Mouse (Mus musculus) kidney, postnatal 0 days (tissue): ENCODE data around the gene Tmem266. TPM values are rescaled to one million over a fixed set of nuclear protein-coding genes. Genes with fewer than 3 reads are reported as not detected.

Experiments
- ATAC-seq: fragments of 200-750 bp; cut with Nextera tagmentation; replicated peaks from 2 replicates; pipeline ENCODE4 v1.8.0; 2017; ENCODE audit warnings: low read depth, moderate number of reproducible peaks, moderate TSS enrichment, moderate library complexity; ENCODE audit not compliant: low FRiP score
- DNase-seq: peaks from one replicate; pipeline ENCODE4 v3.0.0-alpha.2; 2016; ENCODE audit warnings: low spot score
- H3K27ac ChIP-seq: fragments of 300-500 bp; sonication (generic); 2 replicates; pipeline ENCODE4 v1.5.1; 2014; ENCODE audit warnings: mild to moderate bottlenecking
- H3K27me3 ChIP-seq: fragments of 300-500 bp; sonication (generic); 2 replicates; pipeline ENCODE4 v1.6.1; 2014; ENCODE audit warnings: low read length, mixed read lengths; ENCODE audit not compliant: insufficient read depth
- H3K36me3 ChIP-seq: fragments of 300-500 bp; sonication (generic); 2 replicates; pipeline ENCODE4 v1.6.1; 2014; ENCODE audit warnings: low read length, mixed read lengths; ENCODE audit not compliant: insufficient read depth
- H3K4me1 ChIP-seq: fragments of 300-500 bp; sonication (generic); replicated peaks from 2 replicates; pipeline ENCODE4 v1.6.1; 2014; ENCODE audit warnings: antibody characterized with exemption, low read length, mixed read lengths; ENCODE audit not compliant: insufficient read depth
- H3K4me2 ChIP-seq: fragments of 300-500 bp; sonication (generic); 2 replicates; pipeline ENCODE4 v1.6.1; 2014; ENCODE audit warnings: mild to moderate bottlenecking, low read length, moderate library complexity, mixed read lengths
- H3K4me3 ChIP-seq: fragments of 300-500 bp; sonication (generic); replicated peaks from 2 replicates; pipeline ENCODE4 v1.5.1; 2014; ENCODE audit warnings: low read depth, low read length
- H3K9ac ChIP-seq: fragments of 300-500 bp; sonication (generic); 2 replicates; pipeline ENCODE4 v1.6.1; 2014; ENCODE audit warnings: low read depth, low read length
- H3K9me3 ChIP-seq: fragments of 300-500 bp; sonication (generic); replicated peaks from 2 replicates; pipeline ENCODE4 v1.6.1; 2016; ENCODE audit warnings: low read length, inconsistent platforms, mixed read lengths
- CTCF ChIP-seq: IDR thresholded peaks from 2 replicates; pipeline ENCODE4 v1.5.1; 2016; ENCODE audit warnings: antibody characterized with exemption, low read depth, mild to moderate bottlenecking, moderate library complexity
- WGBS: fragments of 180-500 bp; shearing (Covaris S2); extraction: QIAGEN DNeasy Blood & Tissue Kit; methylation state at CpG from one replicate; pipeline ENCODE4 v1.1.7; 2014; 5-methylcytosine and 5-hydroxymethylcytosine counted together
- polyA plus RNA-seq: library from polyadenylated mRNA; unstranded; fragments of >200 nt; fragmentation: Nextera tagmentation; extraction: Ambion mirVana; gene quantifications from 2 replicates; pipeline ENCODE4 v1.2.1, GENCODE M21; 2015

The Tmem266 gene
- polyA plus RNA-seq, 1 experiment from 2014 or later, result 0.25 TPM

- DNase-seq (no peak), ATAC-seq (no peak)
- no peaks in the 10 kb centered on the region for H3K4me1 ChIP-seq
- 93% methylated on average over 3 of the region's 3 CpGs for WGBS
- no peak for TF ChIP-seq CTCF
- H3K27ac ChIP-seq, result no peak overlapping the region
- H3K4me2 ChIP-seq, result no peak overlapping the region
- no peaks in the 10 kb centered on the region for H3K27me3 ChIP-seq
- no peak overlapping the region for H3K9ac ChIP-seq
- H3K36me3 ChIP-seq, result no peaks in the 10 kb centered on the region
- no peaks in the 10 kb centered on the region for H3K9me3 ChIP-seq
- H3K4me3 ChIP-seq, result no peak overlapping the region
These were observed 95.1 kb downstream of the Tmem266 start for GRCm38 (mm10) chr9:55421786-55422185.

DNA sequence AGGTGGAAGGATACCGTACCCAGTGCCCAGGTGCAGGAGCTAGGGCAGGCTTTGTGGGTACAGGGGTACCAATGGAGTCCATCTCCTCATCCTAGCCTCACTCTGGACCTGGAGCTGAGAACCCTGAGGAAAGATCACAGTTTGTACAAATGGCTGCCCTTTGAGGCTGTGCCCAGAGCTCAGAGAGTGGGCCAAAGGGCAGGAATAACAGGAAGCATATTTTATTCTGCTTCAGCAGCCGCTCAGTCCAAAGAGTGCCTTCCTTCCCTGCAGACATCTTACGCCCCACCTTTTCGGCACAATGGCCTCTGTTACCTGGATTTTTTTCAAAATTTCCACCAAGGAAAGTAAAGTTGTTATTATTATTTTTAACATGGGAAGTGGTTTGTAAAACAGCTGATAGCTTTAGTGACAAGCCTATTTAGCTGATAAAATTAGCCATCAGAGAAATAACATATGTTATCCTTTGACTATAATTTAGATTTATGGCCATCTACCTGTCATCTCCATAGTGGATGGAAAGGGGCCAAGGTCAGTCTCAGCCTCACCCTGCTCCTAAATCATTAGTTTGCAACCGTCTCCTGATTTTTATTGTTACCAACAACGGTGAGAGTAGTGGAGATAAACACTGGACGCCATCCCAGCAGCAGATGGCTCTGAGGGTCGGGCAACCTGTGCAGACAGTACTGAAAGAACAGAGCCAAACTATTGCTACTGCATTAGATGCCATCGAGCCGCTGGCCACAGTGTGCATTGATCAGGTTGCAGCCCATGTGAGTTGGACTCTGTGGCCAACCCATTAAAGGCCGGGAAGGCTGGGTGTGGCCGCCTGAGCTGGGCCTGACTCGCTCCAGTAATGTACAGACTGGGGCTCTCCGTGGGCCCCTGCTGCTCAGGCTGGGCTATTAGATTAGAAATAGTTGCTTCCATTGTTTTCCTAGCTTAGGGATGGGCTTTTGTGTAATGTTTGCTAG, 97.0 kb downstream of the Tmem266 start:
- Histone ChIP-seq H3K36me3 (no peaks in the 10 kb centered on the region), H3K4me2 (no peak overlapping the region), H3K9ac (no peak overlapping the region), H3K27ac (no peak overlapping the region), H3K27me3 (no peaks in the 10 kb centered on the region), H3K4me3 (no peak overlapping the region), H3K9me3 (no peaks in the 10 kb centered on the region), H3K4me1 (no peaks in the 10 kb centered on the region)
- ATAC-seq, result no peak; the same call in 1 of the 2 replicates
- TF ChIP-seq CTCF, result no peak
- 55% methylated on average over 14 of the region's 14 CpGs for WGBS
- no peak for DNase-seq

DNA sequence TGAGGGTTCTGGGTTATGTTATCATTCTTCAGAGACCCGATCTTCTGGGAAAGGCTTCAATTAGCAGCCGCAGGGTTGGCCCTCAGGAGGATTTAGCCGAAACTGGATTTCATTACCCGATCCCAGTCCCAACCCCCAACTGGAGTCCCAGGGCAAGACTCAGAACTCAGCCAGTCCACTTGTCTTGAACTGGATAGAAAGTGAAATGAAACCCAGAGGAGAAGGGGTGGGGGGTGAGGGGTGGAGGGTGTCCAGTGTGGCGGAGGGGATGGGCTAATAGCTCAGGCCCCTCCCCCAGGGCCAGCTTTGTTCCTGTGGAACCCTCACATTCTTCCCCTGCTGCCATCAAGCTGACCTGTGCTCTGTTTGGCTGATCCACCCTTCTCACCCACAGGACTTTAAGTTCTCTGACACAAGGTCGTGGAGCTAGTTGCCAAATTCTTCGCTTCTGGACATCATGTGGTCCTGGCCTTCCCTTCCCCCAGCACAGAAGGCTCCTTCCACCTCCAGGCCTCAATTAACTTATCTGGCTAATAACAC, 98.6 kb downstream of the Tmem266 start:
- 63% methylated on average over 7 of the region's 7 CpGs for WGBS
- DNase-seq (no peak), ATAC-seq (no peak)
- no peak overlapping the region for H3K4me3 ChIP-seq
- H3K36me3 ChIP-seq, result no peaks in the 10 kb centered on the region
- no peak overlapping the region for H3K4me2 ChIP-seq
- no peaks in the 10 kb centered on the region for H3K4me1 ChIP-seq
- H3K9ac ChIP-seq, result no peak overlapping the region
- H3K9me3 ChIP-seq, result no peaks in the 10 kb centered on the region
- TF ChIP-seq CTCF, result no peak
- H3K27ac ChIP-seq, result no peak overlapping the region
- H3K27me3 ChIP-seq, result no peaks in the 10 kb centered on the region

GRCm38 (mm10) chr9:55429242-55429975, 102.7 kb downstream of the Tmem266 start:
- Histone ChIP-seq H3K9me3 (no peaks in the 10 kb centered on the region), H3K4me2 (no peak overlapping the region; the same call in 1 of the 2 replicates), H3K27ac (no peak overlapping the region), H3K4me3 (no peak overlapping the region), H3K9ac (no peak overlapping the region), H3K27me3 (no peaks in the 10 kb centered on the region), H3K4me1 (no peaks in the 10 kb centered on the region), H3K36me3 (no peaks in the 10 kb centered on the region)
- ATAC-seq (peak; percentile 66), DNase-seq (peak; percentile 84)
- TF ChIP-seq CTCF, result peak; percentile 87
- 34% methylated on average over 12 of the region's 12 CpGs for WGBS

- Histone ChIP-seq H3K36me3 (no peaks in the 10 kb centered on the region), H3K9me3 (no peaks in the 10 kb centered on the region), H3K9ac (no peak overlapping the region), H3K27ac (no peak overlapping the region), H3K27me3 (no peaks in the 10 kb centered on the region), H3K4me1 (no peaks in the 10 kb centered on the region), H3K4me2 (peak overlapping the region; percentile 14; the same call in 1 of the 2 replicates), H3K4me3 (no peak overlapping the region)
- TF ChIP-seq CTCF, result peak; percentile 36; the same call in 1 of the 2 replicates
- ATAC-seq (peak; percentile 17; the same call in 1 of the 2 replicates), DNase-seq (no peak)
- 19% methylated on average over 20 of the region's 20 CpGs for WGBS
These were observed 103.4 kb downstream of the Tmem266 start for GRCm38 (mm10) chr9:55430133-55430532.
